Mouse (Mus musculus) heart, postnatal 10 days (tissue): ENCODE measurements around the gene Cmtm8. TPM values are rescaled to one million over a fixed set of nuclear protein-coding genes. Genes with fewer than 3 reads are reported as not detected.

ENCODE experiments used
- DNase-seq, 2 experiments: peaks; one replicate each; pipeline ENCODE4 v3.0.0; 2021
- intact Hi-C: fragments of 180-260 bp; cut with DNase I; formaldehyde crosslinking; loops from one replicate; pipeline ENCODE4 v1.15.1; 2025
- total RNA-seq, 2 experiments: library from RNA; stranded (reverse); gene quantifications; 2 replicates each; pipeline ENCODE4 v1.2.3; 2021

Cmtm8 gene
- total RNA-seq, 2 experiments from 2014 or later, result 13.1 to 13.6 TPM

GRCm38 (mm10) chr9:114767030-114767429, 76.9 kb downstream of the Cmtm8 start:
- no peak for DNase-seq
- intact Hi-C loops, result no loop called here

GRCm38 (mm10) chr9:114763341-114763740, 80.6 kb downstream of the Cmtm8 start:
- DNase-seq, result peak; percentile 40 to 60
- intact Hi-C loops, result no loop called here

GRCm38 (mm10) chr9:114761848-114762247, 82.1 kb downstream of the Cmtm8 start:
- intact Hi-C loops, result loop anchor here (2.0 kb wide), 1 partner anchor 13 kb away; no protein-coding TSS in a partner anchor
- no peak for DNase-seq

GRCm38 (mm10) chr9:114760353-114760752, 83.6 kb downstream of the Cmtm8 start:
- intact Hi-C loops, result loop anchor here (2.0 kb wide), 1 partner anchor 14 kb away; no protein-coding TSS in a partner anchor
- DNase-seq, result no peak

- no peak for DNase-seq
- intact Hi-C loops, result loop anchor here (2.0 kb wide), 1 partner anchor 15 kb away; no protein-coding TSS in a partner anchor
These were observed 84.1 kb downstream of the Cmtm8 start for GRCm38 (mm10) chr9:114759886-114760285.

- no peak for DNase-seq
- intact Hi-C loops, result no loop called here
These were observed 85.2 kb downstream of the Cmtm8 start for GRCm38 (mm10) chr9:114758801-114759200.

GRCm38 (mm10) chr9:114758272-114758671, 85.7 kb downstream of the Cmtm8 start:
- intact Hi-C loops, result no loop called here
- DNase-seq, result no peak

GRCm38 (mm10) chr9:114752863-114753484, 91.0 kb downstream of the Cmtm8 start:
- intact Hi-C loops, result loop anchor here (1.0 to 5.0 kb wide), 3 partner anchors 44 to 204 kb away; no protein-coding TSS in a partner anchor
- DNase-seq, result peak; percentile 96 to 97

- no peak for DNase-seq
- intact Hi-C loops, result loop anchor here (1.0 to 5.0 kb wide), 2 partner anchors 45 to 205 kb away; no protein-coding TSS in a partner anchor
These were observed 91.6 kb downstream of the Cmtm8 start for GRCm38 (mm10) chr9:114752311-114752710.

GRCm38 (mm10) chr9:114751582-114751981, 92.4 kb downstream of the Cmtm8 start:
- intact Hi-C loops, result loop anchor here (5.0 kb wide), 1 partner anchor 46 kb away; no protein-coding TSS in a partner anchor
- DNase-seq, result no peak

- intact Hi-C loops, result no loop called here
- no peak for DNase-seq
These were observed 96.5 kb downstream of the Cmtm8 start for GRCm38 (mm10) chr9:114747466-114747865.

- DNase-seq, result no peak
- intact Hi-C loops, result no loop called here
These were observed 96.9 kb downstream of the Cmtm8 start for GRCm38 (mm10) chr9:114747012-114747411.

- DNase-seq, result no peak
- intact Hi-C loops, result no loop called here
These were observed 98.3 kb downstream of the Cmtm8 start for GRCm38 (mm10) chr9:114745654-114746053.

- intact Hi-C loops, result no loop called here
- DNase-seq, result no peak
These were observed 98.8 kb downstream of the Cmtm8 start for GRCm38 (mm10) chr9:114745163-114745562.

GRCm38 (mm10) chr9:114742731-114743130, 101.2 kb downstream of the Cmtm8 start:
- DNase-seq, result no peak
- intact Hi-C loops, result no loop called here

- intact Hi-C loops, result no loop called here
- DNase-seq, result no peak
These were observed 103.6 kb downstream of the Cmtm8 start for GRCm38 (mm10) chr9:114740336-114740735.

Other genes with a start within 250 kb of the Cmtm8 start
- gene Cnot10, start 204.0 kb downstream of the Cmtm8 start, total RNA-seq, result 10 to 100 TPM; 27.4 to 28.2 TPM
- 10 to 100 TPM; 84.8 to 91.7 TPM for gene Dync1li1, start 155.4 kb downstream of the Cmtm8 start, total RNA-seq
- gene Cmtm6, start 113.0 kb downstream of the Cmtm8 start, total RNA-seq, result 10 to 100 TPM; 34.5 to 37.8 TPM
- 10 to 100 TPM; 25.7 to 26.9 TPM for gene Cmtm7, start 62.3 kb downstream of the Cmtm8 start, total RNA-seq
- 10 to 100 TPM; 40.0 to 40.9 TPM for gene Gpd1l, start 89.8 kb upstream of the Cmtm8 start, total RNA-seq
- 1 to 10 TPM; 4.6 TPM for gene Osbpl10, start 134.4 kb upstream of the Cmtm8 start, total RNA-seq
- 10 to 100 TPM; 27.2 to 36.1 TPM for gene Rps27rt, start 138.6 kb upstream of the Cmtm8 start, total RNA-seq